Mouse (Mus musculus) adipocyte (in vitro differentiated cells): Measurements from ENCODE around the gene Ckap5.

Source experiments
- DNase-seq: peaks from one replicate; pipeline ENCODE4 v3.0.0-alpha.2; 2016; ENCODE audit warnings: low spot score

The Ckap5 gene

DNA sequence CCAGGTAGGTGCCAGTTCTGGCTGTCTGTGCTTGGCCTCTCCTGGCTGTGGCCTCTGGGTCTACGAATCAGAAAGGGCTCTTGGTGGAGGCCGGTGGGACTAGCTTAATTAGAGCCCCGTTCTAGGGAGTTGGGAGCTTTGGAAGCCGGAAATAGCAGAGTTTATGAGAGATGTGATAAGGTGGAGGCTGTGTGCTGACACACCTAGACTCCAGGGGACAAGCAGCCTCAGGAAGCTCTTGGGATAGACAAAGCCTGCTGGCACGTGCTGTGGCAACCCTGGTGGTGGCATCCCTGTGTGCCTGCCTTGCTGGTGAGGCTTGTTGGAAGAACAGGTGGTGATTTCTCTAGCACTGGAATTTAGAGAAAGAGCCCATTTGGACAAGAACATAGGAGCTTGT lies 128.8 kb downstream of the Ckap5 start:
- no peak for DNase-seq

DNA sequence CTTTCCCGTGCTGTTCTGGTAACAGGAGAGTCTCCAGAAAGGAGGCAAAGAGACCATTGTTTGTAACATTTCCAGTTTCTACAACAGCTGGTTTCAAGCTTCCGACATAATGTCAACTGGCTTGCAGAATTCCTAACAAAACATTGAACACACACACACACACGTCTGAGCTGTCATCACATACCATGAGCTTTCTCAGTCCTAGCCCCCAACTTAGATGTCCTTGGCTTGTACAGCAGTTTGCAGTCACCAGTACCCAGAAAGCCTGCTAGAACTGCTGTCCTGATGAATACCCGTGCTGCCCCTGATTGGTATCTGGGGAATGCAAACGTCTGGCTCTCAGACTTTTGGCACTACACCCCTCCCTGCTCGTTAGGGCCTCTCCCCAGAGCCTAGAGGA lies 129.3 kb downstream of the Ckap5 start:
- DNase-seq: no peak

DNA sequence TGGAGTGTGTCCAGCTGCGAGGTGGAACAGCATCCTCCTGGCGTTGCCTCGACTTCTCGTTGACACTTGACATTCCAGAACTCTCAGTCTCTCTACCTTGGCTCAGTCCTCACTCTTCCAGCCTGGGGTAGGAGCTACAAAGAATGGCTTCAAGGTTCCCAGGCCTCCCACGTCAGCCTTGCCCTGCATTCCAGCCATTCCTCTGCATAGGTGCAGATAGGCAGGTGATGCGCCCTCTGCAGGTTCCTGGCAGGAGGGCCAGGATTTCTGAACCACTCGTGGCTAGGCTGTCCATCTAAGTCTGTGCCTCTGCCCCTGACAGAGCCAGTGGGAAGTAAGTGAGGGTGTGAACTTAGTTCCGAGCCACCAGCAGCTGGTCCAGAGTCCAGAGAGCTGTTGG lies 130.2 kb downstream of the Ckap5 start:
- DNase-seq: no peak

- DNase-seq: no peak
These were observed 133.1 kb downstream of the Ckap5 start for GRCm38 (mm10) chr2:91659657-91660056.

DNA sequence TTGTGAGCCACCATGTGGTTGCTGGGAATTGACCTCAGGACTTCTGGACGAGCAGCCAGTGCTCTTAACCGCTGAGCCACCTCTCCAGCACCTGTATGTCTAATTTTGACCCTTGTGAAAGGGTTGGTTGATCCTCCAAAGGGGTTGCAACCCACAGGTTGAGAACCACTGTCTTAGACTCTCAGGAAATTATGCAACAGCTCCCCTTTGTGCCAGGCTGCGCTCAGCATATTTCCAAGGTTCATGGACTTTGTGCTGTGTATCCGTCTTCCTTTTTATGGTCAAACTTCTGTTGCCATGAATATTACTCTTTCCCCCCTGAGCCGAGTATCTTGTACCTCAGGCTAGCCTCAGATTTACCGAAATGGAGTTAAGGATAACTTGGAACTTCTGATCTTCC lies 134.4 kb downstream of the Ckap5 start:
- DNase-seq: no peak

- peak; percentile 69 for DNase-seq
These were observed 138.2 kb downstream of the Ckap5 start for GRCm38 (mm10) chr2:91664780-91665179.

- no peak for DNase-seq
These were observed 139.9 kb downstream of the Ckap5 start for GRCm38 (mm10) chr2:91666386-91666910.

DNA sequence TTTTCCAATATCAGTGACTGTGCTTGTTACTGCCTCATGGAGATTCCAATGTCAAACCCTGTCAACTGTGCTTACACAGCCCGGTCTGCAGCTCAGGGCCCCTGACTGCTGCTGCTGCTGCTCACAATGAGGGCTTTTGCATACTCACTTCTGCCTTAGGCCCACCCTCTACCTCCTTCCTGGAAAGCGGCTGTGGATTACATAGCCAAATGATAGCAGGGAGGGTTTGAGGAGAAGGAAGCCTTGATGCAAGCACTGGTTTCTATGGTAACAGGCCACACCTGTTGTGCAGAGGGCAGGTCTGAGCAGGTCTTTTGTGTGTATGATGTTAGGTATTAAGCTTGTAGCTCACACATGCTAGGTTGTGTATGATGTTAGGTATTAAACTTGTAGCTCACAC lies 141.2 kb downstream of the Ckap5 start:
- DNase-seq: no peak

DNA sequence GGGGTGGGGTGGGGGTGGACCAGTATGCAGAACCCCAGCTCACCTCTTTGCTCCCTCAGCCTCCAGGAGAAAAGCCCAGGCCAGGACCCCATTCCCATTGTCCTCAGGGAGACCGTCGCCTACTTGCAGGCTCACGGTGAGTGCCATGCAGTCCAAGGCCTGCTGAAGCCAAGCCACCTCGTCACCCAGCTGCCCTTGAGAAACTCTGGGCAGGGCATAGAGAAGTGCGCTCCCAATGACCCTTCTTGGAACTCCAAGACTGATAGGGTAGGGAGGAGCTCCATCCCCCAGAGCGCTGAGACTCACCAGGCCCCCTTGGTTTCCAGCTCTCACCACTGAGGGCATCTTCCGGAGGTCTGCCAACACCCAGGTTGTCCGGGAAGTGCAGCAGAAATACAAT lies 142.8 kb downstream of the Ckap5 start:
- no peak for DNase-seq

- no peak for DNase-seq
These were observed 143.5 kb downstream of the Ckap5 start for GRCm38 (mm10) chr2:91670038-91670437.
